Mouse (Mus musculus) embryo, embryonic 11 days (tissue): ENCODE results near the gene Bcl2l14.

Source experiments
- DNase-seq: peaks from one replicate; pipeline ENCODE4 v3.0.0-alpha.2; 2015

Bcl2l14 gene

GRCm38 (mm10) chr6:134403684-134404070 lies 7.6 kb downstream of the Bcl2l14 start:
- DNase-seq = no peak

GRCm38 (mm10) chr6:134407226-134407625 lies 11.1 kb downstream of the Bcl2l14 start:
- DNase-seq = no peak

GRCm38 (mm10) chr6:134413706-134414531 lies 17.8 kb downstream of the Bcl2l14 start:
- peak; percentile 27 for DNase-seq

- DNase-seq = no peak
Observed at GRCm38 (mm10) chr6:134414532-134414883, 18.4 kb downstream of the Bcl2l14 start.

DNA sequence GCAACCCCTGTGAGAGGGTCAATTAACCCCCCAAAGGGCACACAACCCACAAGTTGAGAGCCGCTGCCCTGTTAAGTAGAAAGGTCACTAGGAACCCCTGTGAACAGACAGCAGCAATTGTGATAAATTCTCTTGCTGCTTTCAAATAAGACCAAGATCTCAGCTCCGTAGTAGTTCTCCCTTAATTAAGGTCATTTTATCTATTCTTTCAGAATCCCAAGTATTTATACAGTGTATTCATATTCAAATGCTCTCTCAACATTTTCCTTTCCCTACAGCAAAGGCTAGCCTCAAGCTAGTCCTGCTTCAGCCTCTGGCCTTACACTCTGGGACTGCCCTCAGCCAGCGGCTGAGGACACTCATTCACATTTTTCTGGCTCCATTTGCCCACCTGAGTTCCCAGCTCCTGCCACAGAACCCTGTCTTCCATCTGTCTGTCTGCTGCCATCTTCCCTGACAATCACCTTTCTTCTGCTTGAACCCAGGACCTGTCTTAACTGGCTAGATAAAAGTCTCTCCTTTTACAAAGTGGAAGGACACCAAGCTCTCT lies 20.5 kb downstream of the Bcl2l14 start:
- no peak for DNase-seq

GRCm38 (mm10) chr6:134417886-134418285 lies 21.8 kb downstream of the Bcl2l14 start:
- DNase-seq = no peak

DNA sequence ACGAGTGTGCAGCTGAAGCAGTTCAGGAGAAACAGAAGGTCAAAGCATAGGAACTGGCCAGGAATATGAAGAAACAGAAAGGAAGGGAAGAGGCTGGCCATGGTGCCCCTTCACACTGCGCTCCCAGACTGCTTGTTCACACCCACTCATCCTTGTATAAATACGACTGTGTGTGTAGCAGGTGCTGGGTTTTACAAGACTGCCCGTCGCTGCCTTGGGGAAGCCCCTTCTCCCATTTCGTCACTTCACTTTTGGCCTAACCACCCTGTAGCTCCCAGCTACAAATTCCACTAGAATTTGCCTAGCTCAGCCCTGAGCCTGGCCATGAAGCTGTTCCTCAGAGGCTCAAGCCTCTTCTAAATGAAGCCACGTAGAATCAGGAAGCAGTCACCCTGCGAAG lies 24.3 kb downstream of the Bcl2l14 start:
- DNase-seq = no peak

DNA sequence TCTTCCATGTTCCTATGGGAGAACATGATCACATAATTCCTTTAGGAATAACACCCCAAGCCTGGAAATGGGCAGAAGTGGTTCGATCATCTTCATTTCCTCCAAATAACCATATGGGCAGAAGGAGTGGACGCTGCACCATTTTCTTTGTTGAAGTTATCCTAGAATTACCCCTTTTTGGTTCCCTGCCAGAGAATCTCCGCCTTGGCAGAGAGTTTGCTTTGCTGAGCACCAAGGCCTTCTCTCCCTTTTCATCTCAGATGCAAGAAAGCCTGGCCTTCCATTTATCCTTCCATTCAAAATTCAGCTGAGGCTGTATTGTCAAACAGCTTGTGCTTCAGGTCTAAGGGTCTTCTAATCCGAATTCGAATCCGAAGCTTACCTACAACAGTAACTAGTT lies 25.8 kb downstream of the Bcl2l14 start:
- DNase-seq = no peak

- peak; percentile 85 for DNase-seq
Observed at GRCm38 (mm10) chr6:134425216-134425717, 29.1 kb downstream of the Bcl2l14 start.

GRCm38 (mm10) chr6:134427165-134427564 lies 31.0 kb downstream of the Bcl2l14 start:
- no peak for DNase-seq

DNA sequence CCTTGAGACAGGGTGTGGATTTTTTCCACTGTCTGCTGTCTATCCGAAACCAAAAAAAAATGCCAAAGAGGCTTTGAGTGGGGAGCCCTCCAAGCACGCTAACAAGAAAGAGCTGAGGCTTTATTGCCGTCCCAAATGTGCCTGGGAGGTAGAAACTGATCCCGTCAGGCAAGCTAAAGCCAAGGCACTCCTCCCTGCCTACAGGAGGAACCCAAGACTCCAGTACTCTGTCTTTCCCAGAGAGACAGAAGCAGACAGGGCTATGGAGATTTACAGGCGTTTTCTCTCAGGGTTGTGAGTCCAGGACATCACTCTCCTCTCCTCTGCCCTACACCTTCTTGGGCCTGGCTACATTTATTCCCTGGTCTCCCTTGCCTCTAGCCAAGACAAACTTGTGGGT lies 32.3 kb downstream of the Bcl2l14 start:
- DNase-seq = no peak

- DNase-seq = no peak
Observed at GRCm38 (mm10) chr6:134430161-134430799, 34.2 kb downstream of the Bcl2l14 start.

- no peak for DNase-seq
Observed at GRCm38 (mm10) chr6:134431583-134431982, 35.5 kb downstream of the Bcl2l14 start.

GRCm38 (mm10) chr6:134433281-134433680 lies 37.2 kb downstream of the Bcl2l14 start:
- no peak for DNase-seq

GRCm38 (mm10) chr6:134434044-134434443 lies 37.9 kb downstream of the Bcl2l14 start:
- DNase-seq = no peak

DNA sequence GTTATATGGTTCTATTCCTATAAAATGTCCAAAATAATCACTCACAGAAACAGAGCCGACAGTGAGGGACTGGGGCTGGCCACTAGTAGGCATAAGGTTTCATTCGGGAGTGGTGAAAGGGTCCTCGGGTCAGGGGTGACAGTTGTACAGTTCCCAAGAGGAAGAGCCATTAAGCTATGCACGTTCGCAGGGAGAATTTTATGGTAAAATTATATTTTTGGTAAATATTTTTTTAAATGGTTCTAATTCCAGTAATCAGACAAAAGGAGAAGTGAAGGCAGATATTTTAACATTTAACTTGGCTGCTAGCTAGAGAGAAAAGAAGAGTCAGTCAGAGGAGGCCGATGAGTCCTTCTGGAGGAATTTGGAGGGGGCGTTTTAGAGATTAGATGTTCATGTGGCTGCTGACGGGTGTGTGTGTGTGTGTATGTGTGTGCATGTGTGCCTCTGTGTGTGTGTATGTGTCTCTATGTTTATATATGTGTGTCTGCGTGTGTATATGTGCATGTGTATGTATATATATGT lies 38.8 kb downstream of the Bcl2l14 start:
- no peak for DNase-seq

GRCm38 (mm10) chr6:134436955-134437354 lies 40.8 kb downstream of the Bcl2l14 start:
- no peak for DNase-seq

GRCm38 (mm10) chr6:134439401-134440021 lies 43.4 kb downstream of the Bcl2l14 start:
- DNase-seq = peak; percentile 77

GRCm38 (mm10) chr6:134440023-134440422 lies 43.9 kb downstream of the Bcl2l14 start:
- DNase-seq = peak; percentile 54

DNA sequence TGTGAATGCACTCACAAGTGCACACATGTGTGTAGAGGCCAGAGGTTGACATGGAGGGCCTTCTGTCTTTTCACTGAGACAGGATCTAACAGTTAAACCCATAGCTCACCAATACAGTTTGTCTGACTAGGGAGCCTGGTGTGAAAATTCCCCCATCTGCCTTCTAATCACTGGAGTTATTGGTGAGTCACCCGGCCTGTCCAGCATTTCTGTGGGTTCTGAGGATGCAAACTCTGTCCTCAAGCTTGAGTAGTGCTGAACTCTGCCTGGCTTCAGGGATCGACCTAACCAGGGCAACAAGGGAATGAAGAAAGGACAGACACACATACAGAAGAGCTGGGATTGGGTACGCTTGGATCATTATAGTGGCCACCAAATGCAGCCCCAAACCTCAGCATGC lies 45.6 kb downstream of the Bcl2l14 start:
- DNase-seq = no peak

DNA sequence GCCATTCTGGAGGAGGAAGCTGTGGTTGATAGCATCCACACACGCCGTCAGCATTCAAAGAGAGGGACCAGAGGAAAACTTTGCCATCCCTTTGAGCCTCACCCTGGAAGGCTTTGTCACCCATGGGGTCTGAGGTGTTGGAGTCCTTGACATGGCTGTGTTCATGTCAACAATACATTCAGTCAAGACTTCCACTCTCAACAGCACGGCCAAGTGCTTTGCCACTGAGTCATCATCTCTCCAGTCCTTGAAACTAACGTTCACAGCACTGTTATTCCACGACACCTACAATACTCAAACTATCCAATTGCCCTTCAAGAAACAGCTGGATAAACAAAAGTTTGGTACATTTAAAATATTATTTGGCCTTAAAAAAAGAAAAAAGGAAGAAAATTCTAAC lies 46.1 kb downstream of the Bcl2l14 start:
- no peak for DNase-seq

DNA sequence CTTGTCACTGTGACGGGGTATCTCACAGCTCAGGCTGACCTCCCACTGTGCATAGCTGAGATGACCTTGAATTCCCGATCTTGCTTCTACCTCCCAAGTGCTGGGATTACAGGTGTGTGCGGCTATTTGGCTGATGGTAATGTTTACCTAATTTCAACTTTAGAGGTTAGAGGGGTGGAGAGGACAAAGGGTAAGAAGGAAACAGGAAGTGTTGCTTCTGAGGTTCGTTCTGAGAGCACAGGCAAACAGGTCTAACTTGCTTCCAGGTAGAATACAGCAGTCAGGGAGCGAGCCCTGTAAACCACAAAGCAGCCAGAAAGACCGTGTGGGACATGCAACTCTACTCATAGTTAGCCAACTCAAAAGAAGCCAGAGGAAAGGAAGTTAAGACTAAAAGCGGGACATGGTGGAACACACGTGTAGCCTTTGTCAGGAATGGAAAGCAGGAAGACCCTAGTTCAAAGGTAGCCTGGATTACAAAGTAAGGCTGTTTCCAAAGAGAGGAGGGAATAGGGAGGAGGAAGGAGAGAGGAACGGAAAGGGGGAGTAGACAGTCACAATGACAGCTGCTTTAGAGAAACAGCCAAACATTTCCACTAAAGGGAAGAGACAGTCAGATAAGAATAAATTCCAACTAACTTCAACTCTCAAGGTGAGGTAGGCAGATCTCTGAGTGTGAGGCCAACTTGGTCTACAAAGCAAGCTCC lies 47.2 kb downstream of the Bcl2l14 start:
- DNase-seq = no peak

- no peak for DNase-seq
Observed at GRCm38 (mm10) chr6:134443925-134444324, 47.8 kb downstream of the Bcl2l14 start.
